Mouse (Mus musculus) heart, embryonic 11.5 days (tissue): ENCODE data around the gene Cntn1. TPM values are rescaled to one million over a fixed set of nuclear protein-coding genes. Genes with fewer than 3 reads are reported as not detected.

Source experiments
- ATAC-seq: fragments of 200-750 bp; cut with Nextera tagmentation; replicated peaks from 2 replicates; pipeline ENCODE4 v1.8.0; 2017; ENCODE audit warnings: moderate library complexity; ENCODE audit not compliant: insufficient number of reproducible peaks, low FRiP score, low TSS enrichment
- H3K27ac ChIP-seq: fragments of 300-500 bp; sonication (generic); 2 replicates; pipeline ENCODE4 v1.5.1; 2014; ENCODE audit warnings: mild to moderate bottlenecking, low read depth, low read length
- H3K27me3 ChIP-seq: fragments of 300-500 bp; sonication (generic); 2 replicates; pipeline ENCODE4 v1.6.1; 2014; ENCODE audit warnings: mild to moderate bottlenecking, low read length, mixed read lengths; ENCODE audit not compliant: control insufficient read depth, insufficient read depth
- H3K36me3 ChIP-seq: fragments of 300-500 bp; sonication (generic); 2 replicates; pipeline ENCODE4 v1.6.1; 2014; ENCODE audit warnings: mild to moderate bottlenecking, low read length, moderate library complexity, mixed read lengths; ENCODE audit not compliant: control insufficient read depth, insufficient read depth
- H3K4me1 ChIP-seq: fragments of 300-500 bp; sonication (generic); 2 replicates; pipeline ENCODE4 v1.6.1; 2014; ENCODE audit warnings: low read length; ENCODE audit not compliant: control insufficient read depth, insufficient read depth
- H3K4me2 ChIP-seq: fragments of 300-500 bp; sonication (generic); 2 replicates; pipeline ENCODE4 v1.6.1; 2014; ENCODE audit warnings: mild to moderate bottlenecking, moderate library complexity
- H3K4me3 ChIP-seq: fragments of 300-500 bp; sonication (generic); 2 replicates; pipeline ENCODE4 v1.5.1; 2014; ENCODE audit warnings: low read depth, low read length
- H3K9ac ChIP-seq: fragments of 300-500 bp; sonication (generic); 2 replicates; pipeline ENCODE4 v1.6.1; 2014; ENCODE audit warnings: mild to moderate bottlenecking, low read depth, low read length, moderate library complexity
- H3K9me3 ChIP-seq: fragments of 300-500 bp; sonication (generic); replicated peaks from 2 replicates; pipeline ENCODE4 v1.6.1; 2016; ENCODE audit warnings: low read length; ENCODE audit not compliant: control insufficient read depth
- WGBS: fragments of 180-500 bp; shearing (Covaris S2); extraction: QIAGEN DNeasy Blood & Tissue Kit; methylation state at CpG from one replicate; pipeline ENCODE4 v1.1.7; 2014; ENCODE audit not compliant: insufficient replicate concordance; 5-methylcytosine and 5-hydroxymethylcytosine counted together
- polyA plus RNA-seq: library from polyadenylated mRNA; unstranded; fragments of >200 nt; fragmentation: Nextera tagmentation; extraction: Ambion mirVana; gene quantifications from 2 replicates; pipeline ENCODE4 v1.2.1, GENCODE M21; 2014

Gene Cntn1
- polyA plus RNA-seq, 1 experiment from 2014 or later = 0.76 TPM

DNA sequence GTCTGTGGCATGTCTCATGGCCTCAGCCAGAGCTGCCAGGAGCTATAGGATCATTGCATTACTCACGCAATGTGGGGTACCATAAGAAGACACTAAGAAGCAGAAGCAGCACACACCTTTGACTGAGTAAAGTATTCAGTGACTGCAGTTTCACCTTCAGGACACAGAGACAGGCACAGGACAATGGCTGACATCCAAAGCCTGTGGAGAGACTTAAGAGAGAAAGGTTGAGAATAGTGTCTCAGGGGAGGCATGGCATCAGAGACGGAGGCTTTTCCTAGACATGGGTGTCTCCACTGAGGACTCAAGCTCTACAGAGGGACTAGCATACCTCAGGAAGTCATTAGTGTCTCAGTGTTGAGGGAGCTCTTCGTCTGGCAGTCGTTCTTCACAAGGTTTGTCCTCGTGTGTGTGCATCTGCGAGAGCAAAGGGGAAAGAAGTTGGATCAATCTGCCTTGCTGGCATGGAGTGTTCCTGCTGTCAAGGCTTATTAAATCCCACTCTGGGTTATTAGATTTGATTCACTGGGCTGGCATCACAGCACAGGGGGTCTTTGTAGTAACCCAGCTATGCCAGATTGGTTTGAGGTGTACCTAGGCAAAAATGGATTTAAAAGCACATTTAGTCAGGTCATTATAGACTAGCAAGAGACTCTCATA, 149.5 kb downstream of the Cntn1 start:
- no peaks in the 10 kb centered on the region for H3K36me3 ChIP-seq

GRCm38 (mm10) chr15:92206695-92207094, 155.7 kb downstream of the Cntn1 start:
- H3K4me3 ChIP-seq = no peak overlapping the region
- H3K27ac ChIP-seq = no peak overlapping the region
- 65% methylated on average over 4 of the region's 4 CpGs for WGBS
- no peak for ATAC-seq
- H3K4me1 ChIP-seq = no peaks in the 10 kb centered on the region
- H3K27me3 ChIP-seq = no peaks in the 10 kb centered on the region
- H3K36me3 ChIP-seq = no peaks in the 10 kb centered on the region
- H3K9ac ChIP-seq = no peak overlapping the region
- H3K9me3 ChIP-seq = no peaks in the 10 kb centered on the region
- no peak overlapping the region for H3K4me2 ChIP-seq

More for the DNA sequence above, 149.5 kb downstream of the Cntn1 start:
- Histone ChIP-seq H3K4me1 (no peaks in the 10 kb centered on the region), H3K27me3 (no peaks in the 10 kb centered on the region), H3K9me3 (no peaks in the 10 kb centered on the region), H3K4me3 (no peak overlapping the region), H3K27ac (no peak overlapping the region), H3K4me2 (no peak overlapping the region), H3K9ac (no peak overlapping the region)
- 79% methylated on average over 6 of the region's 6 CpGs for WGBS
- no peak for ATAC-seq

DNA sequence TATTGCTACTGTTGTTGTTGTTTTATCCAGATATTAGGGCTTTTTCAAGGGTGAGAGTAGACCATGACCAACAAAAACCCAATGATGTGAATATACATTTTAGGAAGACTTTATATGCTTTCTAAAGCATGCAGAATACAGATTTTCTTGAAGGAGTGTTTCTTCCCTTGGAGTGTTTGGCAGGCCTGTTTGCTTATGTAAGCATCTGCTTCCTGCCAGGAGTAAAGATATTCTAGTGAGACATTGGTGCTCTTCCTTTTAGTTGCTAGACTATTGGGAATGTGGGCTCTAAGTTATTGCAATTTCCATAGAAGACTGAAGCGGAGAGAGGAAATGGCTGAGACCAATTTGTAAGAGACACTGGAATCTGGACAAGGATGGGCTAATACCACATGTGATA, 158.8 kb downstream of the Cntn1 start:
- no peak overlapping the region for H3K9ac ChIP-seq
- no peak for ATAC-seq
- no peaks in the 10 kb centered on the region for H3K4me1 ChIP-seq
- no peak overlapping the region for H3K4me2 ChIP-seq
- H3K9me3 ChIP-seq = no peaks in the 10 kb centered on the region
- H3K27ac ChIP-seq = no peak overlapping the region
- H3K36me3 ChIP-seq = no peaks in the 10 kb centered on the region
- 83% methylated on average over 1 of the region's 1 CpGs for WGBS
- H3K4me3 ChIP-seq = no peak overlapping the region
- no peaks in the 10 kb centered on the region for H3K27me3 ChIP-seq

- Histone ChIP-seq H3K27ac (no peak overlapping the region), H3K4me3 (no peak overlapping the region), H3K4me1 (no peaks in the 10 kb centered on the region), H3K27me3 (no peaks in the 10 kb centered on the region), H3K9ac (no peak overlapping the region), H3K4me2 (no peak overlapping the region), H3K9me3 (no peaks in the 10 kb centered on the region), H3K36me3 (no peaks in the 10 kb centered on the region)
- no peak for ATAC-seq
- 79% methylated on average over 7 of the region's 7 CpGs for WGBS
Observed at GRCm38 (mm10) chr15:92210486-92211235, 159.7 kb downstream of the Cntn1 start.

GRCm38 (mm10) chr15:92215841-92216240, 164.9 kb downstream of the Cntn1 start:
- H3K27ac ChIP-seq = no peak overlapping the region
- 51% methylated on average over 3 of the region's 3 CpGs for WGBS

GRCm38 (mm10) chr15:92221446-92221845, 170.5 kb downstream of the Cntn1 start:
- ATAC-seq = no peak
- Histone ChIP-seq H3K4me3 (no peak overlapping the region), H3K27ac (no peak overlapping the region), H3K27me3 (no peaks in the 10 kb centered on the region), H3K36me3 (no peaks in the 10 kb centered on the region), H3K9me3 (no peaks in the 10 kb centered on the region), H3K4me2 (no peak overlapping the region), H3K4me1 (no peaks in the 10 kb centered on the region), H3K9ac (no peak overlapping the region)
- 66% methylated on average over 2 of the region's 2 CpGs for WGBS

More at GRCm38 (mm10) chr15:92215841-92216240, 164.9 kb downstream of the Cntn1 start:
- Histone ChIP-seq H3K36me3 (no peaks in the 10 kb centered on the region), H3K4me3 (no peak overlapping the region), H3K4me1 (no peaks in the 10 kb centered on the region), H3K27me3 (no peaks in the 10 kb centered on the region), H3K9me3 (no peaks in the 10 kb centered on the region), H3K4me2 (no peak overlapping the region), H3K9ac (no peak overlapping the region)
- ATAC-seq = no peak

- no peak for ATAC-seq
- Histone ChIP-seq H3K9me3 (no peaks in the 10 kb centered on the region), H3K27ac (no peak overlapping the region), H3K4me1 (no peaks in the 10 kb centered on the region), H3K4me3 (no peak overlapping the region), H3K4me2 (no peak overlapping the region), H3K9ac (no peak overlapping the region), H3K36me3 (no peaks in the 10 kb centered on the region), H3K27me3 (no peaks in the 10 kb centered on the region)
- WGBS = 19% methylated on average over 7 of the region's 7 CpGs
Observed at GRCm38 (mm10) chr15:92231386-92231785, 180.4 kb downstream of the Cntn1 start.

- 73% methylated on average over 6 of the region's 6 CpGs for WGBS
- Histone ChIP-seq H3K27me3 (no peaks in the 10 kb centered on the region), H3K27ac (no peak overlapping the region), H3K9ac (no peak overlapping the region), H3K36me3 (no peaks in the 10 kb centered on the region), H3K9me3 (no peaks in the 10 kb centered on the region), H3K4me1 (no peaks in the 10 kb centered on the region), H3K4me3 (no peak overlapping the region), H3K4me2 (no peak overlapping the region)
- no peak for ATAC-seq
Observed at GRCm38 (mm10) chr15:92235836-92236235, 184.9 kb downstream of the Cntn1 start.
